Mouse (Mus musculus) large intestine, adult 2 months (tissue): ENCODE results near the gene Gtf2i. TPM values are rescaled to one million over a fixed set of nuclear protein-coding genes. Genes with fewer than 3 reads are reported as not detected.

ENCODE experiments used
- DNase-seq: peaks from one replicate; pipeline ENCODE4 v3.0.0-alpha.2; 2012; ENCODE audit warnings: low read depth, low spot score
- WGBS: fragments of 180-500 bp; shearing (Covaris S2); methylation state at CpG from one replicate; pipeline ENCODE4 v1.1.7; 2018; 5-methylcytosine and 5-hydroxymethylcytosine counted together
- polyA plus RNA-seq: library from polyadenylated mRNA; depleted of rRNA; stranded (reverse); fragments of >200 nt; gene quantifications from 2 replicates; pipeline ENCODE4 v1.2.3, GENCODE M21; 2012

The Gtf2i gene
- polyA plus RNA-seq, 1 experiment, result 29.3 TPM

- DNase-seq, result no peak
- WGBS, result 94% methylated on average over 4 of the region's 4 CpGs
Measured at GRCm38 (mm10) chr5:134251083-134251482, 63.5 kb downstream of the Gtf2i start.

GRCm38 (mm10) chr5:134250601-134251000 is 64.0 kb downstream of the Gtf2i start:
- WGBS, result 83% methylated on average over 3 of the region's 3 CpGs
- DNase-seq, result no peak

- DNase-seq, result no peak
- 89% methylated on average over 8 of the region's 8 CpGs for WGBS
Measured at GRCm38 (mm10) chr5:134249245-134249649, 65.3 kb downstream of the Gtf2i start.

- DNase-seq, result no peak
- 92% methylated on average over 14 of the region's 14 CpGs for WGBS
Measured at GRCm38 (mm10) chr5:134248608-134249244, 65.8 kb downstream of the Gtf2i start.

GRCm38 (mm10) chr5:134246146-134246545 is 68.4 kb downstream of the Gtf2i start:
- WGBS, result 79% methylated on average over 5 of the region's 5 CpGs

GRCm38 (mm10) chr5:134244890-134245289 is 69.7 kb downstream of the Gtf2i start:
- DNase-seq, result no peak
- WGBS, result 87% methylated on average over 5 of the region's 5 CpGs

More at GRCm38 (mm10) chr5:134246146-134246545, 68.4 kb downstream of the Gtf2i start:
- no peak for DNase-seq

- WGBS, result 76% methylated on average over 26 of the region's 26 CpGs
- DNase-seq, result no peak
Measured at GRCm38 (mm10) chr5:134243661-134244436, 70.7 kb downstream of the Gtf2i start.

- WGBS, result 73% methylated on average over 5 of the region's 5 CpGs
- DNase-seq, result no peak
Measured at GRCm38 (mm10) chr5:134241831-134242230, 72.7 kb downstream of the Gtf2i start.

GRCm38 (mm10) chr5:134237936-134238760 is 76.4 kb downstream of the Gtf2i start:
- no peak for DNase-seq
- 87% methylated on average over 28 of the region's 28 CpGs for WGBS

GRCm38 (mm10) chr5:134237508-134237907 is 77.1 kb downstream of the Gtf2i start:
- no peak for DNase-seq
- WGBS, result 87% methylated on average over 11 of the region's 11 CpGs

GRCm38 (mm10) chr5:134236796-134237195 is 77.8 kb downstream of the Gtf2i start:
- DNase-seq, result no peak
- WGBS, result 68% methylated on average over 6 of the region's 6 CpGs

- WGBS, result 63% methylated on average over 3 of the region's 3 CpGs
- DNase-seq, result no peak
Measured at GRCm38 (mm10) chr5:134236241-134236640, 78.3 kb downstream of the Gtf2i start.

- WGBS, result 28% methylated on average over 6 of the region's 6 CpGs
- no peak for DNase-seq
Measured at GRCm38 (mm10) chr5:134235111-134235510, 79.4 kb downstream of the Gtf2i start.

GRCm38 (mm10) chr5:134234205-134234604 is 80.4 kb downstream of the Gtf2i start:
- 79% methylated on average over 2 of the region's 2 CpGs for WGBS
- DNase-seq, result no peak

GRCm38 (mm10) chr5:134233244-134233651 is 81.3 kb downstream of the Gtf2i start:
- DNase-seq, result no peak
- WGBS, result 53% methylated on average over 7 of the region's 7 CpGs

- WGBS, result 10% methylated on average over 7 of the region's 7 CpGs
- no peak for DNase-seq
Measured at GRCm38 (mm10) chr5:134232568-134232967, 82.0 kb downstream of the Gtf2i start.

- peak; percentile 56 for DNase-seq
- WGBS, result 15% methylated on average over 6 of the region's 6 CpGs
Measured at GRCm38 (mm10) chr5:134232111-134232510, 82.4 kb downstream of the Gtf2i start.

GRCm38 (mm10) chr5:134231376-134231775 is 83.2 kb downstream of the Gtf2i start:
- DNase-seq, result no peak
- WGBS, result 79% methylated on average over 5 of the region's 5 CpGs

- no peak for DNase-seq
- 86% methylated on average over 7 of the region's 7 CpGs for WGBS
Measured at GRCm38 (mm10) chr5:134229391-134229790, 85.2 kb downstream of the Gtf2i start, which contains the start of gene Ncf1. Gene Ncf1, minus strand, starts transcription at chr5:134229625.

GRCm38 (mm10) chr5:134228249-134228638 is 86.3 kb downstream of the Gtf2i start:
- WGBS, result 74% methylated on average over 6 of the region's 6 CpGs
- no peak for DNase-seq
